Mouse (Mus musculus) urinary bladder, postnatal 14 days (tissue): ENCODE data around the gene Tsga10.

Source experiments
- DNase-seq: peaks from one replicate; pipeline ENCODE4 v3.0.0; 2021; ENCODE audit warnings: low spot score

Gene Tsga10

GRCm38 (mm10) chr1:37866286-37866685, at the start of gene Tsga10:
Gene Tsga10 (minus strand): TSS chr1:37866429.
- DNase-seq, result no peak

GRCm38 (mm10) chr1:37912751-37913150, 46.5 kb upstream of the Tsga10 start:
- DNase-seq, result no peak

GRCm38 (mm10) chr1:37903178-37903577, 36.9 kb upstream of the Tsga10 start:
- DNase-seq, result peak; percentile 18

- DNase-seq, result no peak
Measured at GRCm38 (mm10) chr1:37900288-37900687, 34.1 kb upstream of the Tsga10 start.

- DNase-seq, result no peak
Measured at GRCm38 (mm10) chr1:37899816-37900215, 33.6 kb upstream of the Tsga10 start.

- DNase-seq, result no peak
Measured at GRCm38 (mm10) chr1:37894606-37895005, 28.4 kb upstream of the Tsga10 start.

GRCm38 (mm10) chr1:37891400-37891799, 25.2 kb upstream of the Tsga10 start:
- DNase-seq, result no peak

GRCm38 (mm10) chr1:37890025-37890652, 23.9 kb upstream of the Tsga10 start, which contains the start of the genes Mitd1 and Mrpl30:
Gene Mitd1 (minus strand): TSS chr1:37890411.
Gene Mrpl30 (plus strand): TSS chr1:37890477.
- DNase-seq, result peak; percentile 89

- DNase-seq, result no peak
Measured at GRCm38 (mm10) chr1:37889206-37889605, 23.0 kb upstream of the Tsga10 start.

- DNase-seq, result no peak
Measured at GRCm38 (mm10) chr1:37884451-37884850, 18.2 kb upstream of the Tsga10 start.

GRCm38 (mm10) chr1:37883411-37883810, 17.2 kb upstream of the Tsga10 start:
- DNase-seq, result no peak

GRCm38 (mm10) chr1:37877736-37878460, 11.7 kb upstream of the Tsga10 start:
- no peak for DNase-seq

- no peak for DNase-seq
Measured at GRCm38 (mm10) chr1:37873157-37873556, 6.9 kb upstream of the Tsga10 start.

GRCm38 (mm10) chr1:37872131-37873067, 6.2 kb upstream of the Tsga10 start:
- peak; percentile 82 for DNase-seq

GRCm38 (mm10) chr1:37871704-37872103, 5.5 kb upstream of the Tsga10 start, which contains the start of gene Lipt1:
Gene Lipt1 (plus strand): TSS chr1:37871738.
- DNase-seq, result peak; percentile 41

GRCm38 (mm10) chr1:37869362-37869761, 3.1 kb upstream of the Tsga10 start:
- DNase-seq, result no peak

- no peak for DNase-seq
Measured at GRCm38 (mm10) chr1:37868640-37869039, 2.4 kb upstream of the Tsga10 start.

GRCm38 (mm10) chr1:37867684-37868322, 1.6 kb upstream of the Tsga10 start:
- DNase-seq, result no peak

GRCm38 (mm10) chr1:37867056-37867455, 827 bp upstream of the Tsga10 start:
- DNase-seq, result peak; percentile 45

GRCm38 (mm10) chr1:37865401-37866215, 621 bp downstream of the Tsga10 start:
- DNase-seq, result no peak
